Mouse (Mus musculus) spleen, embryonic (tissue): ENCODE measurements around the gene Lin37.

Experiments
- CTCF ChIA-PET: fragments of 350-600 bp; sonication (Branson Sonifier 250); formaldehyde crosslinking; loops from one replicate; lab custom pipeline; 2022; lab: Charles Lee

The Lin37 gene

DNA sequence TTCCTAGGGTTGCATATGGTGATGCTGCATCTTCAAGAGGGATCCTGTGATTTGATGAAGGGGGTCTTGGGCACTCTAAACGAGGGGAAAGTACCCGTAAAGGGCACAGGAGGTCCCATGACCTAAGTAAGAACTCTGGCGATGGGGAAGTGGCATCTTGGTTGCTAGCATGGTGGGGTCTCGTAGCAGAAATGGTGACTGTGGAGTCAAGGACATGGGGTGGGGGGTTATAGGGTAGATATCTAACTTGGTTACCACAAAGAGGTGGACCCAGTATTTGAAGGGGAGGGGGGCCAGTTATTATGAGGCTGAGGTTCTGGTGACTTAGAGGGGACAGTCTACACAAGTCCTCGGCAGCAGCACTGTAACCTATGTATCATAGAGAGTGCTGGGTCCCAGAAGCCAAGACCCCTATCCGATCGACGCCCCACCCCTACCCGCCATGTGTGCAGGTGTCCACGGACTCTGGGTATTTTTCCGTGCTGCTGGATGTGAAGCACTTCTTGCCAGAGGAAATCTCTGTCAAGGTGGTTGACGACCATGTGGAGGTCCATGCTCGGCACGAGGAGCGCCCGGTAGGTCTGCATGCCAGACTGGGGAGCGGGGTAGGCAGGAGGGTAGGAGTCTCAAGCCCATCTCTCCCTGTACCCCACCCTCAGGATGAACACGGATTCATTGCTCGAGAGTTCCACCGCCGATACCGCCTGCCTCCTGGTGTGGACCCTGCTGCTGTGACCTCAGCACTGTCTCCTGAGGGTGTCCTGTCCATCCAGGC lies 5.6 kb downstream of the Lin37 start:
- CTCF ChIA-PET, result no interaction called here

DNA sequence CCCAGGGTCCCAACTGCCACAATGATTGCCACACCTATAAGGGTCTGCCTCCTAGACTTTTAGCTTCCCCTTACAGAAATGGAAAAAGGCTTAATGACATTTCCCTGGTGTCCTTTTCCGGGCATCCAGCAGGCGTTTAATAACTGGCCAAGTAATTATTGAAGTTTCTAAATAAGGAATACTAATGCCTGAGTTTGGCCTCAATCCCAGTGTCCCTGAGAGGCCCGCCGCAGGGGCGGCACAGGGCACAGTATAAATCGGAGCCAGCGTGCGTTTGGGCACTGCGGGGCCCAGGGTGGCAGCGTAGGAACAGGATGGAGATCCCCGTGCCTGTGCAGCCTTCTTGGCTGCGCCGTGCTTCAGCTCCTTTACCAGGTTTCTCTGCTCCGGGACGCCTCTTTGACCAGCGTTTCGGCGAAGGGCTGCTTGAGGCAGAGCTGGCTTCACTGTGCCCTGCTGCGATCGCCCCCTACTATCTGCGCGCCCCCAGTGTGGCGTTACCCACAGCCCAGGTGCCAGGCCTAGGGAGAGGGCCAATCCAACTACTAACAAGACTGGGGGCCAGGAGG lies 6.5 kb downstream of the Lin37 start:
- CTCF ChIA-PET, result no interaction called here

DNA sequence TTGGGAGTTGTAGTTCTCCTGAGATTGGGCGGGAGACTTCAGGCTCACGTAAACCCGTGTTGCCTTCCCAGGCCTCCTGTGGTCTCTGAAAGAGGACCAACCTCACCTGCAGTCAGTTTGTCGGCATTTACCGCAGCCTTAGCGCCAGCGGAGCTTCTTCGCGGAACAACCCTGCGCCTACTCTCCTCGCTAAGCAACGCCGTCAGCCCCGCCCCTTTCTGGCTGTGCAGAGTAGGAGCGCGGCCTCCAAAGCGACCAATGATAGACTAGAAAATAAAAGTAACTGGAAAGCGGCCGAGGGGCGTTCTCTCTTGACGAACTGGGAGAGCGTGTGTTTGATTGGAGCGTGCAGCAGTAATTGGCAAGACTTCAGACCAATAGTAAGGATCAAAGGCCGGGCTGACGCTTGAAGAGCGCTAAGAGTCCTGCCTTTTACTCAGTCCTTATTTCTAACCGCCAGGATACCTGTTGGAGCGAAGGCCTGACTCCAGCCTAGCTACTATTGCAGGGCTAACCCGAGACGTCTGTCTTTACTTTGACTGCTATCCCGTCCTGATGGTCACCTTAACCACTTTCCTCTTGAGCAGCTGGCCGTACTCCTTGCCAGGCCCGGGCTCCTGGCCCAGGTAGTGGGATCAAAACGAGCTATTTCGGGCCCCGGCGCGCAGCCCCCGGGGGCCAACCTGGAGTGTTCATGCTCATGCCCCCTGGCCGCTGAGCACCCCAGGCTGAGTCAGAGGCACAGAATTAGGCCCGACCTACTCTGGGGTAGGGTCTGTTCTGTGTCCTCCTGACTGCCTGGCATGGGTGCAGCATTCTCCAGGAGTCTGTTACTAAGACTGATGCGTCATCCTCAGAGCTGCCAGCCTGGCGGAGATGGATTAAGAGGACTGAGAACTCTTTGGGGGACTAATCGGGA lies 7.3 kb downstream of the Lin37 start, which contains the start of the genes Hspb6 and Proser3:
Gene Hspb6, plus strand, starts transcription at position 77 of the 919 bp plus-strand sequence.
Gene Proser3, minus strand, starts transcription at position 198 of the 919 bp plus-strand sequence.
- CTCF ChIA-PET, result interaction anchor here (0.6 kb wide), 1 partner anchor 73 kb away, joined by 4 read pairs; no protein-coding TSS in a partner anchor

DNA sequence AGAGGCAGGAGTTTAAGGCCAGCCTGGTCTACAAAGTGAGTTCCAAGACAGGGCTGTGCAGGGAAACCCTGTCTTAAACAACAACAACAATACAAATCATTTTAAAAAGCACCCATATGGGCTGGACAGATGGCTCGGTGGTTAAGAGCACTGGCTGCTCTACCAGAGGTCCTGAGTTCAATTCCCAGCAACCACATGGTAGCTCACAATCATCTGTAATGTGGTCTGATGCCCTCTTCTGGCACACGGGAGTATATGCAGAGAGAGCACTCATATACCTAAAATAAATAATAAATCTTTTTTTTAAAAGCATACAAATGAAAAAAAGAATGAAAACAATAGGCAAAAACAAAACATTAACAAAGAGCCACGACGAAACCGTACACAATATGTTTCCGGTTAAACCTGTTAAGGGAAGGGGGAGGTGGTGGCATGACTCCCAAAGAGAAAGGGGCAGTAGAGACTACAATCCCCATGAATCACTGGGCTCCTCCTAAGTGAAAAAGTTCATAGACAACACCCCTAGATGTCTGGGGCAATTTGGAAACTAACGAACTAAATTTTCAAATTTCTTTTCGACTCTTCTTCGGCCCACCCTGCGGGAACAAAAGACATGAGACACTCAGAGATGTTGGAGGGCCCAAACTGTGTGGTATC lies 8.1 kb downstream of the Lin37 start:
- CTCF ChIA-PET, result interaction anchor here (0.6 kb wide), 1 partner anchor 204 kb away, joined by 4 read pairs; no protein-coding TSS in a partner anchor

DNA sequence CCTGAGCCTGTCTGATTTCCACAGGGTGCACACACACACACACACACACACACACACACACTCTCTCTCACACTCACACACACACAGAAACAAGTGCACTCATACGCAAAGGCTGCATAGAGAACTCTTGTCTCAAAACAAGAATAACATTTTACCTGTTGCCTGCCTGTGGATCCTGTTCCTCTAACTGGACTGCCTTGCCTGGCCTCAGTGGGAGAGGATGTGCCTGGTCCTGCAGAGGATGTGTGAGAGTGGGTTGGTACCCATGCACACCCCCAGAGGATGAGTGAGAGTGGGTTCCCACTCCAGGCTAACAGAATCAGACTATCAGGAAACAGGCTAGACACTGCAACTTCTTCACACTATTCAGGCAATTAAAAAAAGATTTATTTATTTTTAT lies 9.0 kb downstream of the Lin37 start:
- CTCF ChIA-PET, result interaction anchor here (0.6 kb wide), 1 partner anchor 203 kb away, joined by 4 read pairs; no protein-coding TSS in a partner anchor

DNA sequence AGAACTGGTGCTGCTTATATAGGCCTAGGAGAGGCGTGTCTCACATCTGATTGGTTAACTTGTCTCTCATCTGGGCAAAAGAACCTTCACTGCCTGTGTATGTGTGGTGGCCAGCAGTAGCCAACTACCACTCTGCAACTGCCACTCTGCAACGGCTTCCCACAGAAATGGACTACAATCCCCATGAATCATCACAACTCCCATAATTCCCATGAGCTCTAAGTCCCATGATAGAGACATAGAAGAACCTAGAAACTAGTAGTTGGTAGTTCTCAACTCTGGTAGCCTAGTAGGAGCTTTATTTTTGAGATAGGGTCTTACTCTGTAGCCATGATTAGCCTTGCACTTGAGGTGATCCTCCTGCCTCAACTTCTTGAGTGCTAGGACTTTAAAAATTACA lies 9.8 kb downstream of the Lin37 start:
- CTCF ChIA-PET, result interaction anchor here (0.5 kb wide), 1 partner anchor 12 kb away, joined by 7 read pairs; no protein-coding TSS in a partner anchor

DNA sequence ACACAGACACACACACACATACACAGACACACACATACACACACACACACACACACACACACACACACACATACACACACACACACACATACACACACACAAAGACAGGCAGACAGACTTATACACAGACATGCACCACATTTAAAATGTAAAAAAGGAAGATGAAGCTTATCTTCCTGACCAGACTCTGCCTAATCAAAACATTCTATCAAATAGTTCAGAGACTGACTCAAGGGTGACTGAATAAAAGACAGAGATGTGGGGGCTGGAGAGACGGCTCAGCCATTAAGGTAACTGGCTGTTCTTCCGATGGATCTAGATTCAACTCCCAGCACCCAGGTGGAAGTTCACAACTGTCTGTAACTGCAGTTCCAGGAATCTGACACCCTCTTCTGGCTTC lies 15.3 kb downstream of the Lin37 start:
- CTCF ChIA-PET, result no interaction called here

DNA sequence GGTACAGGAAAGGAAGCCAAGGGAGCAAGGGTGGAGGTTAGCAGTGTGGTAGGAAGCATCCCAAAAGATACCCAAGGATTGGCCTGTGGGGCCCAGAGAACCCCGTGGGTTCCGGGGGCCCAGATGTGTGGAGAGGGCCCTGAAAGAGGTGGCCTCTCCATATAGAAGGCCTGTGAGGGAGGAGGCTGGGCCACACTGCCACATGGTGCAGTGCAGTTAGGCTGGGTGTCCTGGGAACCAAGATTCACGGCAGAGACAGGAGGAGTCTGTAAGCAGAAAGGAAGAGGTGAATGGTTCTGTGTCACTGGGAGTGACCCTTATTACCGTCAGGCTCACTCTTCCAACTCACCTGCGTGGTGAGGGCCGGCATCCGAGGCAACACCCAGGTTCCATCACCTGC lies 19.1 kb downstream of the Lin37 start:
- CTCF ChIA-PET, result no interaction called here

DNA sequence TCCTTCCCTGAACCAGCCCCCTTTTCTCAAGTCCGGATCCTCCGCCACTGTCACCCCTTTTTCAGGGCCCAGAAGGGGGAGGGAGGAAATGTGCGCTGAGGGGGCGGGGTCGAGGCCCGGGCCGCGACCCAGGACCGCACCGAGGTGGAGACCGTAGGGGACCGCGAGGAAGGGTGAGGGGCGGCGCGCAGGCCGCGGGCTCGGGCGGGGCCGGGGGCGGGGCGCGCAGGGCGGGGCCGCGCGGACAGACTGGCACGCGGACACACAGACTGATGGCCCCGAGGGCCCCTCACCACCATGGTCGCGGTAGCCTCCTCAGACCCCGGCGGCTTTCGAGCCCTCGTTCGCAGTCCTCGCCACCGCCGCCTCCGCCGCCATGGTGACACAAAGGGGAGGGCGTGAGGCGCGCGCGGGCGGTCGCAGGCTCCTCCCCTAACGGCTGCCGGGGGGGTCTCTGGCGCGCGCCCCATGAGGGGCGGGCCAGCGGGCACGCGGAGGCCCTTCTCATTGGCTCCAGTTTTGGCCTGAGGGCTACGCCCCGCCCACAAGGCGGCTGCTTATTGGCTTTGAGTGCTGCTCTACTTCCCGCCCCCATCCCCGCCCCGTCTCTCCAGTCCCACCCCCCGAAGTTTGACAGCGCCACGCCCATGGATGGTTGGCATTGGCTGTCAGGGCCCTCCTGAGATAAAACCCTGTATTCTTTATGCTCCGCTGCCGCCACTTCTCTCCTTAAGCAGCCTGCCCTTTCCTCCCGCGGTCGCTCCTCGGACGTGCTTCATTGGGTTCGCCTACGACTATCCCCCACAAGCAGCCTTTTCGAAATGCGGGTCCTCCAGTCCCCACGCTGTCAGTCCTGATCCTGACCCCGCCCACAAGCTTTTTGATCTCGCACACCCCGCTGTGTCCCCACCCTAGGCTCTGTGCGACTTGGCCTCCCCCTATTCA lies 24.7 kb downstream of the Lin37 start, which contains the start of gene Arhgap33:
Gene Arhgap33, minus strand, starts transcription at position 428 of the 945 bp plus-strand sequence.
- CTCF ChIA-PET, result no interaction called here

DNA sequence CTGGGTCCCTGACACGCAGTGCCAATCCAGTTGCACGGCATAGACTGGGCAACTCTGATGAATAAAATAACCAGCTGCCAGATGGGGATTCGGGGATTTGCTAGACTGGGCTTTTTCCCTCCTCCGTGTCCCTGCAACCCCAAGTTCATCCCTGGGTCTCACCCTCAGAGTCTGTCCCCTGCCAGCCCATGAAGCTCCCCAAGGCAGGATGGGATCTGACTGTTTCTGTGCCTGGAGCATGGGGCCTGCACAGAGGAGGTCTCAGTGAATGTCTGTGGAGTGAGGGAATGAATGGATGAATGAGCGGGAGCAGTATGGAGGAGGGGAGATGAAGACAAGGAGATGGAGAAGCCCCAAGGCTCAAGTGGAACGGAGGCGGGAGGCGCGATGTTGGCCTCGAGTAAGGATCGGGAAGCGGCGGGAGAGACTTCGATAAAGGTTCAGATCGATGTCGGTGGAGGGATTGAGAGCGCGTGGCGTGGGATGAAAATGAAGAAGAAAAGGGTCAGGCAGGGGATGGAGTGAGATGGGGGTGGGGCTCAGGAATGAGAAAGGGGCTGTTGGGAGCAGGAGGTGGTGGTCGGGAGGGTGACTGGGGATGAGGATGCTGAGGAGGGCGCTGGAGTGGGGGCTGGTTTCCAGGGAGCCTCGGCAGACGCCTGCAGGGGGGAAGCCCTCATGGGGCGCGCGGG lies 25.6 kb downstream of the Lin37 start:
- CTCF ChIA-PET, result no interaction called here

DNA sequence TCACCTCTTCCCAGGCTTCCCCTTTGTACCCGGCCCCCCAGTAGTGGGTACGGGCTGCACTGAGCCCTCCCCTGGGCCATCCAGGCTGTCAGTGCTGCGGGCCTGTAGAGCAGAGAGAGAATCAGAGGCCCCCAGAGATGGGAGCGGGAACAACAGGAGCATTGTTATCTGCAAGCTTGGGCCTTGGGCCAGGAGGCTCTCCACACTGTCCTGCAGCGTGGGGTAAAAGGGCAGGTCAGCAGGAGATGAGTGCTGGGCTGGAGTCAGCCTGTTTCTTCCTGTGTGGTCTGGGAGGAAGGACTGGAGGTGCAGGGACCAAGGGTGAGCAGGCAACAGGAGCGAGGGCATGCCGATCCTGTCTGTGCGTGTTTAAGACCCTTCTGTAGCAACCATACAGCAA lies 26.7 kb downstream of the Lin37 start:
- CTCF ChIA-PET, result no interaction called here

DNA sequence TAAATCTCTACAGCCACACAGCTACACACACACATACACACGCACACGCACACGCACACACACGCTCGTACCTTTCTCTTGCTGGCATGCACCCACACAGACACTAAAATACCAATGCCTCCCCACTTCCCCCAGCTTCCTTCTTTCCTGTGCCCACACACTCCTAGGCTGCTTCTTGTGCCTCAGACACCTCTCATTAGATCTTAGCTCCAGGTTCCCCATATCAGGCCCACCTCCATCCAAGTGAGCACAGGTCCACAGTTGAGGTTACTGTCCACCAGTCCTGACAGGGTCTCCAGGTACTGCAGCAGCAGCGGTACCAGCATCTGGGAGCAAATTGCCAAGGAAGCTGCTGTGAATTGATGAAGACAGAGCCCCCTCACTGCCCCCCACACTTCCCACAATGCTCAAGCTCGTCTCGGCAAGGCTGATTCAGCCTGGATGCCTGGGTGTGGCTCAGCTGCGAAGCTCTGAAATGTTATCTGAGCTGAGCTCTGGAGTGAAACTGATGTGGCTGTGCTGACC lies 28.3 kb downstream of the Lin37 start:
- CTCF ChIA-PET, result no interaction called here

DNA sequence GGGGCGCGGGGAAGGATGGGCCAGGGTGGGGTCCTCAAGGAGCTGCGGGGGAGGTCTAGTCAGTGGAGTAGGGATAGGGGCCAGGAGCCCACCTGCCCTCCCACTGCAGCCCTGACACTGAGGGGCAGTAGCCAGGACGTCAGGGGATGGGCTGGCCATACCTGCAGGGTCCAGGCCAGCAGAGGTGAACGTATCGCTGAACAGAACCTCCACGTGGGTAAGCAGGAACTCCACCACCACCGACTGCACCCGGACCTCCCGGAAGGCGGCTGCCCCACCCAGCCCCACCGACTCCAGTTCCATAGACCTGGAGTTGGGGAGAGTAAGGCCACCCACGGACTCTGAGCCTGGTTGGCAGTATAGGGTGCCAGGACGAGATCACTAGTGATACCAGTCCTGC lies 32.7 kb downstream of the Lin37 start:
- CTCF ChIA-PET, result no interaction called here

DNA sequence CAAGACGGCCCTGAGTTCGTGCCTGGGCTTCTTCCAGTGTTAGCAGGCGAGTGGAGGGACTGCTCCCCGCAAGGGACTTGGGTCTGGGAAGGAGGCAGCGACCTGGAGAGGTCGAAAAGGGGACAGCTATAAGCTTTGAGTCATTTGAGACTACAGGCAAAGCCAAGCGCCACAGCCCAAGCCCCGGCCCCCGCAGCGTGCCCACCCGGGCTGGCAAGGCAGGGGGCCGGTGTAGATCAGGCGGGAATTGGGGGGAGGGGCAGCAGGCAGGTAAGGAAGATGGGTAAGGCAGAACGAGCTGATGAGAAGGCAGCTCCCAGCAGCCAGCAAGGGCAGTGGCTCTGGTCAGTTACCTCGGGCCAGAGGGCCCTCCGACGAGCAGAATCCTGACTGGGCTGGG lies 33.2 kb downstream of the Lin37 start:
- CTCF ChIA-PET, result no interaction called here

DNA sequence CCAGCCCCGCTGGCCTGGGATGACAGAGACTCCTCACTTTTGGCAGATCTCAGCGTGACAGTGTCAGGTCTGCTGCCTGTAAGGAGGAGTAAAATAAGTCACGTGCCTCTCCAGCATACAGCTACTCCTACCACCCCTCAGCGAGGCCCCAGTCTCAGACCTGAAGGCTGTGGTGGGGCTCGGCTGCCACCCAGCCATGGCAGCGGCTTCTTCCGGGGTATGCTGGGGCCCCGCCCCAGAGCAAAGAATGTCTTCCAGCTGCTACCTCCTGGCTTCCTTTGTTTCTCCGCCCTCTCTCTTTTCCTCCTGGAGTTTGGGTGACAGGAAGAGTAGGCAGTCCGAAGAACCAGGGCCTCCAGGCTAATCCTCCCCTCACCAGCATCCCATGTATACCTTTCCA lies 33.7 kb downstream of the Lin37 start:
- CTCF ChIA-PET, result no interaction called here

DNA sequence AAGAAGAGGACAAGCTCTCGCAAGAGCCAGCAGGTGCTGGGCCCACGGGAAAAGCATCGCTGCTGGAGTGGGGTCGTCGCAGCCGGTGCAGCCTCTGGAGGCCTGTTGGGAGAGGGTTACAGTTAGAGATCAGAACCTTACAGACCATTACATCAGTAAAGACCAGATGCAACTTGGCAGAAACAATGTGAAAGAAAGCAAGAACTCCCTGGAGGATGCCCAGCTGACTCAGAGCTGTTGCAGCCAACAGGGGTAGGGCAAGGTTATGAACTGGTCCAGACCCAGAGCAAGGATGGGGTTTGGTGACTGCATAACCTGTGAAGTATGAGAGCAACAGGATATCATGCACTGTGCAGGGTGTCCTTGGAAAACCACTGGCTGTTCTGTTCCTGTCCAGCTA lies 35.2 kb downstream of the Lin37 start:
- CTCF ChIA-PET, result interaction anchor here (0.7 kb wide), 1 partner anchor 535 kb away, joined by 10 read pairs; no protein-coding TSS in a partner anchor

DNA sequence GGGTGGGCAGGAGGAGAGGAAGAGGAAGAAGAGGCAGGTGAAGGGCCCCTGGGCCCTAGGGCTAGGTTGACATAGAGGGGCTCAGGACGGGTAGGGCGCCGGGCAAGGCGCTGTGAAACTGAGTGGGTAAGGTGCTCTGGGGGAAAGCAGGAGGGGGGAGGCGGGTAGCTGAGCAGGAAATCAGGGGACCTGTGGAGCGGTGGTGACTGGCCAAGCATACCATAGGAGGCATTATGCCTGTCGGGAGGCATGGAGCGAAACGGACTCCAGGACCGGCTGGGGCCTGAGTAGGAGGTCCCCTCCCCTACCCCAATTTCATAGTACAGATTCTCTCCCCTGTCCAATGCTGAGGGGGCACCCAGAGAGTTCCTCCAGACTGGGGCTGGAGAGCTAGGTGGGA lies 36.8 kb downstream of the Lin37 start:
- CTCF ChIA-PET, result no interaction called here

DNA sequence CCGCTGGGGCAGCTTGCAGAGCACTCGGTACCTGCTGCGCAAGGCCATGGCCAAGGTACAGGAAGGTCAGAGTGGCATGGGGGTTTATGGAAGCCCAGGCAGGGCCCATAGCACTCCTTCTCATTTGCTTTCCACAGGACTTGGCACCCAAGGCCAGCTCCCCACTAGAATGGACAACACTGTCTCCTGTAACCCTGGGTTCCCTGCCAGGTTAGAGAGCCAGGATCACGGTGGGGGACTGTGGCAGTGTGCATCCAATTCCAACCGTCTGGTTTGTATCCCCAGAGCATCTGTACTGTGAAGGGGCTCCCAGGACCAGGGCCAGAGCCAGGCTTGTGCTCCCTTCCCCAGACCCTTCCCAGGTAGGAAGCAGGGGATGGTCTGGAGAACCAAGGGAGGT lies 38.8 kb downstream of the Lin37 start:
- CTCF ChIA-PET, result interaction anchor here (0.5 kb wide), 1 partner anchor 187 kb away, joined by 6 read pairs; no protein-coding TSS in a partner anchor

DNA sequence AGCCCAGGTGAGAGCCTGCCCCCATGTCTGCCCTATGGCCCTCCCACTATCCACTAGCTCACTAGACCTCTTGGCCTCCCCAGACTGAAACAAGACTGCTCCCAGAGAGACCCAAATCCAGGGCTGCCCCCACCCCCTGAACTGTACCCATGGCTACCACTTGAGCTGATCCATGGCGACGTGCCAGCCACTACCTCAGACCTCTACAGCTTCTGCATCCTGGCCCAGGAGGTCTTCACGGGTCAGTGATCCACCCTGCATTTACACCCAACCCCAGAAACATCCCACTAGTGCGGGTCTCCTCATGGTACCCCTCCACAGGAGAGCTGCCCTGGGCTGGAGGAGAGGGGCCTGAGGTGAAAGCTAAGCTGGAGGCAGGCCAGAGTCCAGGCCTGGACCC lies 39.2 kb downstream of the Lin37 start:
- CTCF ChIA-PET, result interaction anchor here (0.5 kb wide), 1 partner anchor 187 kb away, joined by 6 read pairs; no protein-coding TSS in a partner anchor
